Mouse (Mus musculus) embryo, embryonic 10.5 days (tissue): ENCODE measurements at regions not wholly inside any gene's neighbourhood (a gene's known extent, or its start where the extent isn't known, plus 50 kb on each side); places are given as distances from the start of the nearest gene placed in this dataset.

Source experiments
- DNase-seq: peaks from one replicate; pipeline ENCODE4 v3.0.0-alpha.2; 2015; ENCODE audit warnings: low spot score

- peak; percentile 42 for DNase-seq
Observed at GRCm38 (mm10) chr4:64832882-64833281, 291.1 kb upstream of the Pappa start.

GRCm38 (mm10) chr4:64874521-64874920 is 249.5 kb upstream of the Pappa start:
- DNase-seq: no peak

DNA sequence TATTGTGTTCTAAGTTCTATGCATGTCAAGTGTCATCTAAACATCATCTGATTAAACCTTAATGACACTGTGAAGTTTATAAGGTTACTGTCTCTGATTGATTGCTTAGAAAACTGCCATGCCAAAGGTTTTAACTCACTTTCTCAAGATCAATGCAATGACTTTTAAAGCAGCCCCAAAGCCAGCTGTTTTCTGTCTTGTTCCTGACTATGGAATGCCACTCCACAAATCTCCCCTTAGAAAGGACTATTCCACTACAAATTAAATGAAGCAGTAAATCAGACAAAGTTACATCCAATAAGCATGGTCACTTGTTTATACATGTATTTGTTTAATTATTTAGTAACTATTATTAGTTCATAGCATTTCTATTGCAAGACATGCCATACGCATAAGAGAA is 247.1 kb upstream of the Pappa start:
- peak; percentile 1 for DNase-seq

DNA sequence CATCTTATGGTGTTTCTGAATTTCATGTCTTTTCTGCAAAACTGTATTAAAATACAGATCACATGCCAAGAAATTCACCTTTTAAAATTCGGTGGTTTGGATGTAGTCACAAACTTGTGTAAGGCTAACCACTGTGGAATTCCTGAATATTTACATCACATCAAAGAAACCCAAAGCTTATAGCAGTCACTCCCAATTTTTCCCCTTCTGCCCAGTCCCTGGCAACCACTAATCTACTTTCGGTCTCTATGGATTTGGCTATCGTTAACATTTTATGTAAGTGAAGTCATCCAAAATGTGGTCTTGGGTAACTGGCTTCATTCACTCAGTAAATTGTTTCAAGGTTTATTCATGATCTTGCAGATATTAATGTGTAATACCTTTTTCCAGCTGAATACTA is 226.0 kb upstream of the Pappa start:
- no peak for DNase-seq

GRCm38 (mm10) chr4:64901091-64901845 is 222.7 kb upstream of the Pappa start:
- DNase-seq: peak; percentile 5

DNA sequence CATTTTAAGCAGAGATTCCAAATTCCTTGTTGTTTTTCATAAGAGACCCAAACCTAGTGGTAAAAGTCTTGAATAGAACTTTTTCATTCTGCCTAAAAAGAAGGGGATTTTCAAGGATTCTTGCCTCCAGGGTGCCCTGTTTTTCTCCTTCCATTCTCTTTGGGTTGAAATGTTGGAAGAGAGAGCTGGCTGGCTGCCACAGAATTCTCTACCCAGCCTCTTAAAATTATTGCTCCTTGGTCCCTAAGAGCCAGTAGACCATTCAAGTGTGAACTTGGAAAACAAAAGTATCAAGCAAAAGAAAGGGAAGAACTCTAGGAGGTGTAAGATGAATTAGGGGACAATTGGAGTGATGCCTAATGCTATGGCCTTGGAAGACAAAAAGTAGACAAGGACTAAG is 200.2 kb upstream of the Pappa start:
- no peak for DNase-seq

DNA sequence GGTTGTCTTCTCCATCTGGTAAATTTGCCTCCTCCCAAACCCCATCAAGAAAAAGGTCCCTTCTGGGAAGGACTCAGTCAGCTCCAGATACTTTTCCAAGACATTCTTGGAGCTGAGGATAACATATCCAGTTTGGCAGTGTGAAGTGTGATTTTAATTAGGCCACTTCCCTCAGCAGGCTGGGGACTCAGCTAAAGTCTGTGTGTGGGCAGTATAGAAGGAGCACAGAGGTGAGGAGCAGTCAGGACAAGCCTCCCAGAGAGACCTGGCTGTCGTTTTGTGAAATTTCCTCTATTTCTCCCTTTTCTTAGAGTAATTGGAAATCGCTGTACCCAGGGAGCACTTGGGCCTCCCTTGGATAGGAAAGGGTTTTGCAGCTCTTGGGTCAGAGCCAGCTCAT is 195.4 kb upstream of the Pappa start:
- DNase-seq: no peak

GRCm38 (mm10) chr4:64945547-64945946 is 178.4 kb upstream of the Pappa start:
- no peak for DNase-seq

DNA sequence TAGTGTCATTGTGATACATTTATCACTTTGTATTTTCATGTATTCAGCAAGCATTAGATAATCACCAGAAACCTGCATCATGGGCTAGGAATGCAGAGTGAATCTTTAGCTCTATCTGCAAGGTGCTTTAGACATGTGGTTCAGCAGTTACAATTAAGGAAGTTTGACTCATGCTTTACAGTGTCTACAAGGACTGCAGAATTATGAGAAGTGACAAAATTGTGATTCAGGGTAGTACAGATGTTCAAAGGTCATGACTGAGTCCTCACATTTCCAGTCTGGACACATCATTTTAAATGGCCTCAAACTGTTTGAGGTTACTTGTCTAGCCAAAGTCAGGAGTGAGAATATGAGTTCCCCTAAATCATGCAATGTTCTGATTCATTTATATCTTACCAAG is 171.3 kb upstream of the Pappa start:
- no peak for DNase-seq

DNA sequence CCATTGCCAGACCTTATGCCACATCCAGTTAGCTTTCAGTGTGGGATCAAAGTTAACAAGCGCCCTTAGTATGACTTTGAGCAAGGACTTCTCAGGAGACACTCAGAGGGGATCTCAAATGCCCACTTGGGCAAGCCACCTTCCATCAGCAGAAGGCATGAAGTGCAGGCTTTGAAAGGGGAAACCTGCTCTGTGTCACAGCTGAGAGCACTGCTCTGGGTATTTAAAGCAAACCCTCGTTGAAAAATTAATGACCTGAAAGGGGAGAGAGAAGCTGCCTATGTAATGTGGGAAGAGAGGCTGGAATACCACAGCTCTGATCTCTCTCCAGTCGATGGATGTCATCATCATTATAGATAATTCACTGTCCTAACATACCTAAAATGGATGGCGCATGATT is 165.1 kb upstream of the Pappa start:
- no peak for DNase-seq

- DNase-seq: no peak
Observed at GRCm38 (mm10) chr4:64961796-64962195, 162.2 kb upstream of the Pappa start.
